ENCODE assay signal across 22 mouse cellular contexts in genomic region chr1:105922586-105922985, GRCm38 (mm10).
DNase-seq lines count a peak whose midpoint lies in the region; ATAC-seq and TF ChIP-seq lines count a peak whose summit lies in the region.
"Had no signal": no experiment of that assay in that cellular context is flagged by ENCODE, and none has a peak within 500 bp of the region (broad histone marks: within the 10 kb centered on the region; RNA-seq: fewer than 3 reads in every experiment).

No protein-coding gene starts in this region.

- peak; percentile 27 for DNase-seq in 3T3-L1 (ENCODE audit: low read depth, low spot score)
- DNase-seq in 416B (ENCODE audit: low read depth), result peak; percentile 64
- DNase-seq in urinary bladder, postnatal 25 days (ENCODE audit: low spot score), result no peak
- DNase-seq: cerebellum, adult 11-12 months; cerebellum, adult 9-10 months; cerebellum, postnatal 10 days; cerebellum, postnatal 25 days; embryo, embryonic 11 days had no signal

- TF ChIP-seq CTCF in intestine, postnatal 0 days (IDR thresholded peaks at IDR 0.05; ENCODE audit: low read depth), result no peak

- H3K36me3 ChIP-seq in intestine, postnatal 0 days (ENCODE audit: control insufficient read depth, insufficient read depth), result no peaks in the 10 kb centered on the region
- H3K36me3 ChIP-seq: embryonic facial prominence, embryonic 13.5 days; embryonic facial prominence, embryonic 15.5 days; forebrain, embryonic 10.5 days; forebrain, embryonic 12.5 days; G1E had no signal

- H3K4me1 ChIP-seq in intestine, postnatal 0 days (replicated peaks; ENCODE audit: control insufficient read depth, insufficient read depth, low read length), result no peaks in the 10 kb centered on the region
- H3K4me1 ChIP-seq: embryonic facial prominence, embryonic 13.5 days; embryonic facial prominence, embryonic 15.5 days; forebrain, embryonic 10.5 days; forebrain, embryonic 12.5 days had no signal

- H3K9ac ChIP-seq in intestine, postnatal 0 days (ENCODE audit: low read depth, low read length), result no peak overlapping the region
- H3K9ac ChIP-seq: embryonic facial prominence, embryonic 13.5 days; embryonic facial prominence, embryonic 15.5 days; forebrain, embryonic 12.5 days had no signal

- H3K4me3 ChIP-seq in intestine, postnatal 0 days (ENCODE audit: low read depth, low read length), result no peak overlapping the region
- H3K4me3 ChIP-seq: embryonic facial prominence, embryonic 13.5 days; embryonic facial prominence, embryonic 15.5 days; erythroblast, embryonic 14.5 days; forebrain, embryonic 10.5 days; forebrain, embryonic 12.5 days had no signal

- H3K4me2 ChIP-seq in intestine, postnatal 0 days (replicated peaks; ENCODE audit: low read depth), result no peak overlapping the region
- H3K4me2 ChIP-seq: embryonic facial prominence, embryonic 13.5 days; embryonic facial prominence, embryonic 15.5 days; forebrain, embryonic 12.5 days had no signal

- H3K27ac ChIP-seq in intestine, postnatal 0 days (ENCODE audit: low read depth, low read length), result no peak overlapping the region
- H3K27ac ChIP-seq: embryonic facial prominence, embryonic 13.5 days; embryonic facial prominence, embryonic 15.5 days; forebrain, embryonic 10.5 days; forebrain, embryonic 12.5 days had no signal

- 0 out of 2 replicates have a peak, but pooled peaks have one; percentile 17 for ATAC-seq in megakaryocyte progenitor cell, adult 5-6 weeks (replicated peaks; ENCODE audit: poor library complexity)
- ATAC-seq in intestine, postnatal 0 days, result no peak
- ATAC-seq: activated CD4-positive, CD25-positive, alpha-beta regulatory T cell, adult 4 months; CD4-positive, CD25-positive, alpha-beta regulatory T cell, adult 4 months; forebrain, embryonic 14.5 days; forebrain, embryonic 16.5 days; Patski had no signal

- no peaks in the 10 kb centered on the region for H3K9me3 ChIP-seq in intestine, postnatal 0 days (ENCODE audit: control insufficient read depth)
- H3K9me3 ChIP-seq: embryonic facial prominence, embryonic 13.5 days; embryonic facial prominence, embryonic 15.5 days; forebrain, embryonic 10.5 days; forebrain, embryonic 12.5 days; G1E had no signal

- no peaks in the 10 kb centered on the region for H3K27me3 ChIP-seq in intestine, postnatal 0 days (replicated peaks; ENCODE audit: control insufficient read depth, insufficient read depth, low read length)
- H3K27me3 ChIP-seq: CH12.LX; embryonic facial prominence, embryonic 13.5 days; embryonic facial prominence, embryonic 15.5 days; forebrain, embryonic 12.5 days; Patski had no signal
